Mouse (Mus musculus): Measurements from ENCODE around the gene Rpl23a. TPM values are rescaled to one million over a fixed set of nuclear protein-coding genes. Genes with fewer than 3 reads are reported as not detected.

Gene Rpl23a
- polyA plus RNA-seq, 1 experiment, result 867 TPM

DNA sequence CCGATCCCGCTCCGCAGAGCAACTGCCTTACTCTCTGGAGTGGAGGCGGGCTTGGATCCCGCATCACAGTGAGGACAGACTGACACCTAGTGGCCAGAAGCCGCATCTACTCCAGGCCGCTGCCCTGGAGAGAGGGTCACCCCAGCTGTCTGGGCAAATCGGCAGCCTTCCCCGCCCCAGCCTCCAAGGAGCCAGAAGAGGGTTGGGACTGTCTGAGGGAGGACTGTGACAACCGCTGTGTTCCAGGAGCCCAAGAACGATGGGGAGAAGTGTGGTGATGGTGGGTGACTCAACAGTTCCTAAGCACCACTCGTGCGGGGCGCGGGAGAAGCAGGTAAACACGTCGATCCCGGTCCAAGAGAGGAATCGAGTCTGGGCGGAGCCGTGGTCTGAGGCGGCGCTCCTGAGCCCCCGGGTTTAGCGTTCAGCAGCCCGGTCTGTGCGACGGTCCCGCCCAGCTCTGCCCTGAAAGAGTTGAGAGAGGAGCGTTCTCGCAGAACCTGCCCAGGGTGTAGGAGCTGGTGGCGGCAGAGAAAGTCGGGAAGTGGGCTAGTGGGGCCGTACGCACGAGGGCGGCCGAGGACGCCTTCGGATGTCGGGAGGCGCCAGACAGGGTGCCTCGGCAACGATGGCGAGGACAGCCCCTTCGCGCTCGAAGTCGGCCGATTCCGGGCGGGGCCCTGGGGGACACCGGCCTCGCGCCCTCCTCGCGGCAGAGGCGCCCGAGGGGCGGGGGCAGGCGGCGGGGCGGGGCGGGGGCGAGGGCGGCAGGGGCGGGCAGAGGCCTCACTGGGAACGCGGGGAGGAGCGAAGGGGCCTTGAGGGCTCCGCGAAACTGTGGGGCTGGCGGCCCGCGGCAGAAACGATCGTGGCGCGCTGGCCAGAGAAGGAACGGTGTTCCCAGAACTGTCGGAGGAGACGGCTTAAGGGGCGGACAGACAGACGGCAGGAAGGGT, 5.2 kb downstream of the Rpl23a start:
- peak overlapping the region; percentile 83 for H3K4me3 ChIP-seq (ENCODE audit: insufficient read depth, low read length)
- TF ChIP-seq POLR2A (IDR thresholded peaks at IDR 0.05; ENCODE audit: borderline replicate concordance, low read depth, low read length) (no peak), CTCF (IDR thresholded peaks at IDR 0.05; ENCODE audit: low read depth, low read length) (peak; percentile 50)
- H3K27ac ChIP-seq (ENCODE audit: insufficient read depth, low read depth, low read length), result peak overlapping the region; percentile 76
- H3K4me1 ChIP-seq (ENCODE audit: control insufficient read depth, insufficient read depth, low read length), result peaks cover 13% of the 10 kb centered on the region

DNA sequence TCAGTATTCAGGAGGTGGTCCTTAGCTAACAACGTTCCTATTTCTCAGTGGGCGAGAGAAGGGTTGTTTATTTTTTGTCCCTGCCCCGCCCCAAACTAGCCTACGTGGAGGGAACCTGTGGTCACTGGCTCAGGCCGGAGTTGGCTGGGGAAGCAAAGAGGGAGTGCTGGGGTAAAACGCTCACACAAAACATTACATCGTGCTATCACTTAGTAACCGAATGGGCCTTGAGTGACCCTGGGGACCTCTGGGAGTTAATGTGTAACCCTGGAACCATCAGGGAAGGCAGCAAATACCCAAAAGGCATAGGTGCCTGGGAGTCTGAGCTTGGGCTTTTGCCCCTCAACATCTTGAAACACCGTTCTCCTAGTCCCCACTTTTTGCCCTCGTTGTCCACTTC, 5.9 kb downstream of the Rpl23a start:
- H3K4me1 ChIP-seq (ENCODE audit: control insufficient read depth, insufficient read depth, low read length), result peaks cover 13% of the 10 kb centered on the region
- TF ChIP-seq CTCF (IDR thresholded peaks at IDR 0.05; ENCODE audit: low read depth, low read length) (no peak), POLR2A (IDR thresholded peaks at IDR 0.05; ENCODE audit: borderline replicate concordance, low read depth, low read length) (no peak)
- peak overlapping the region; percentile 78 for H3K4me3 ChIP-seq (ENCODE audit: insufficient read depth, low read length)
- H3K27ac ChIP-seq (ENCODE audit: insufficient read depth, low read depth, low read length), result 0 out of 2 replicates have a peak overlapping the region, but pooled peaks have one; percentile 4

DNA sequence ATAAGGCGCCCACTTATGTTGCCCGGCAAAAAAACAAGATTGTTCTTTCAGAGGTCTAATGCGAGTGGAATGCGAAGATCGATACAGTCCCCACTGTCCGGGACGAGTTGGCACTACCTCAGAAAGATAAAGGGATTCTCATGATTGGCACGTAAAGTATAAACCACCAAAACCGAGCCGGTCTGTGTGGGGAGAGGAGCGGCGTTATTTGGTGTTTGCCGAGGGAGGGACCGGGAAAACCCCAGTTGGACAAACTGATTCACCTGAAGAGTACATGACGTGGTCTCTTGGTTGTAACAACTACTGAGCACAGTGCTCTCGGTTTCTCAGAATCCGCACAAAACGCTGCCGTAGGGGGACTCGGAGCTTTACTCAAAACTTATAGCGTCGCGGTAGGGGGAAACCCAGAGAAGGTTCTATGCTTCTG, 6.5 kb downstream of the Rpl23a start:
- TF ChIP-seq CTCF (IDR thresholded peaks at IDR 0.05; ENCODE audit: low read depth, low read length) (no peak), POLR2A (IDR thresholded peaks at IDR 0.05; ENCODE audit: borderline replicate concordance, low read depth, low read length) (no peak)
- Histone ChIP-seq H3K4me3 (ENCODE audit: insufficient read depth, low read length) (peak overlapping the region; percentile 78), H3K4me1 (ENCODE audit: control insufficient read depth, insufficient read depth, low read length) (peaks cover 13% of the 10 kb centered on the region), H3K27ac (ENCODE audit: insufficient read depth, low read depth, low read length) (0 out of 2 replicates have a peak overlapping the region, but pooled peaks have one; percentile 8)

DNA sequence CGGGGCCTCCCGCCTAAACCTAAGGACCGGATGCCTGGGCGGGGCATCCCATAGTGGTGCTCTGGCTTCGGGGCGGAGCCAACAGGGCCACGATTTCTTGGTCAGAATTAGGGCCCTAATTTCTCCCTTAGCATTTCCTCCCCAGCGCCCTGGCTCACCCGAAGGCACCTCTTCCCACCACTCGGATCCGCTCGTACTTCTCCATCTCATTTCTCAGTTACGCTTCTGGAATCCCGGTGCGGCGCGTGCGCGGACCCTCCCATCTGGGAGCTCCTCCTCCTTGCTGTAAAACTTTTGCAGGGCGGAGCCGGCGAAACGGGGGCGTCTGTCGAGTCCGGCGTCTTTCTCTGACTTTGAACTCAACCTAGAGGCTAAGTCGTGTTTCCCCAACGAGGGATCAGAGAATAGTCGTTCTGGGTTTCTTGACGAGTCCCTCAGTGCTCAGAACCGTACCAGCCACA, 7.0 kb downstream of the Rpl23a start, which contains the start of the genes Nek8 and Tlcd1:
Gene Nek8 (minus strand): TSS at position 274 of the 461 bp plus-strand sequence.
Gene Tlcd1 (plus strand): TSS at position 310 of the 461 bp plus-strand sequence.
- TF ChIP-seq CTCF (IDR thresholded peaks at IDR 0.05; ENCODE audit: low read depth, low read length) (no peak), POLR2A (IDR thresholded peaks at IDR 0.05; ENCODE audit: borderline replicate concordance, low read depth, low read length) (peak; percentile 33; the same call in 1 of the 2 replicates)
- peaks cover 13% of the 10 kb centered on the region for H3K4me1 ChIP-seq (ENCODE audit: control insufficient read depth, insufficient read depth, low read length)
- peak within 1 kb of the TSS; percentile 82 for H3K27ac ChIP-seq (ENCODE audit: insufficient read depth, low read depth, low read length)
- peak within 1 kb of the TSS; percentile 78 for H3K4me3 ChIP-seq (ENCODE audit: insufficient read depth, low read length)

DNA sequence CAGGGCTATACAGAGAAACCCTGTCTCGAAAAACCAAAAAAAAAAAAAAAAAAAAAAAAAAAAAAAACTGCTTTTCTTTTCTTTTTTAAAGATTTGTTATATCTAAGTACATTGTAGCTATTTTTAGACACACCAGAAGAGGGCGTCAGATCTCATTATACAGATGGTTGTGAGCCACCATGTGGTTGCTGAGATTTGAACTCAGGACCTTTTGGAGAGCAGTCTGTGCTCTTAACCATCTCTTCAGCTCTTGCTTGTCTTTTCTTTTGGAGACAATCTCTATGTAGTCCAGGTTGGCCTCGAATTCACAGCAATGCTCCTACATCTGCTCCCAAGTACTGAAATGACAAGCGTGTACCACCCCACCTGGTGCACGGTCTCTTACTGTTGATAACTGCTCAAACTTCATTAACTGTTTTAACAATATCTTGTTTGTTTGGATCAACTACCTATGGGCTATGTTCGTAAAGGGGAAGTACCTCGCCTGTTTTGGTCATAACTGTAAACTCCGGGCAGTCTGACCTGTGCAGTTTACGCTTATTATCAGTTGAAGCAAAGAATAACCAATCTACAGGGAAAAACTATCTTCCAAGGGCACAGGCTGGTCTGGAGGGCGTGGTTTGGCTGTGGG, 7.5 kb downstream of the Rpl23a start:
- TF ChIP-seq POLR2A (IDR thresholded peaks at IDR 0.05; ENCODE audit: borderline replicate concordance, low read depth, low read length) (no peak), CTCF (IDR thresholded peaks at IDR 0.05; ENCODE audit: low read depth, low read length) (no peak)
- H3K4me1 ChIP-seq (ENCODE audit: control insufficient read depth, insufficient read depth, low read length), result peaks cover 8% of the 10 kb centered on the region
- H3K4me3 ChIP-seq (ENCODE audit: insufficient read depth, low read length), result peak overlapping the region; percentile 78
- H3K27ac ChIP-seq (ENCODE audit: insufficient read depth, low read depth, low read length), result no peak overlapping the region

DNA sequence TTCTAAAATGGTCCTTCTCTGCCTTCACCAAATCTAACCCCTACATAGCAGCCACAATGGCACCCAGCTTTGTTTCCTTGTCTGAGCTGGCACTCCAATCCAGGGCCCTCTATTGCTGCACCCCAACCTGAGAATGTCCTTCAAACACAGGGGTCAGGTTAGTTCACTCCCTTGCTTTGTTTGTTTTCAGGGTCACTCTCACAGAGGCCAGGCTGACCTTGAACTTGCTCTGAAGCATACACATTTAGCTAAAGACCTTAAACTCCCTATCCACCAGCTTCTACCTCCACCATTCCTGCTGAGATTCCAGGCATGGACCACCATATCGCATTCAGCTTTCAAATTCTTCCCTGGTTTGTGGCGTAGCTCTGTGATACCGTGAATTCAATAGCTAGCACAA, 8.9 kb downstream of the Rpl23a start:
- Histone ChIP-seq H3K27ac (ENCODE audit: insufficient read depth, low read depth, low read length) (no peak overlapping the region), H3K4me3 (ENCODE audit: insufficient read depth, low read length) (no peak overlapping the region), H3K4me1 (ENCODE audit: control insufficient read depth, insufficient read depth, low read length) (no peaks in the 10 kb centered on the region)
- TF ChIP-seq CTCF (IDR thresholded peaks at IDR 0.05; ENCODE audit: low read depth, low read length) (no peak), POLR2A (IDR thresholded peaks at IDR 0.05; ENCODE audit: borderline replicate concordance, low read depth, low read length) (no peak)

DNA sequence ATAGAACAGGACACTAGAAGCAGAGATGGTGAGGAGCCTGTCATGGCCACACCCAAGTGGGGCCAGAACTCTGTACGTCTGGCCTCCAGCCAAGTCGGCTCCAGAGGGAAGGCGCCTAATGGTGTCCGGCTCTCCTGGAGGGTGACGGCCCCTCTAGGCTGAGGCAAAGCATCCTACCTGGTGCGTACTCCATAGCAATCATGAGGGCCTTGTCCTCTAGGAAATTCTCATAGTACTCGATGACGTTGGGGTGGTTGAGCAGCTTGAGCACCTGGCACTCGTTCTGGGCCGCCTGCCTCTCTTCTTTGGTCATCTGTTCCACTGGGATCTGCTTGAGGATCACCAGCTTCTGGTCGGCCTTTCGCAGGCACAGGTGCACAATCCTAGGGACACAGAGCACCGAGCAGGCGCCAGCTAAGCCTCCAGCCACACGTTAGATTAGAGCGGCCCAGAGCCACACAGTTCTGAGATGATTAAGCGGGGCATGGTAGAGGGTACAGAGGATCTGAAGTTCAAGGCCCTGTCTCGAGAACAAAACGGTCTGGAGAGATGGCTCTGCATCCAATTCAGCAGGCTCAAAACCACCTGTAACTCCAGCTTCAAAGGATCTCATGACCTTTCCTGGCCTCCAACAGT, 10.5 kb downstream of the Rpl23a start:
- H3K4me1 ChIP-seq (ENCODE audit: control insufficient read depth, insufficient read depth, low read length), result no peaks in the 10 kb centered on the region
- no peak for TF ChIP-seq CTCF (IDR thresholded peaks at IDR 0.05; ENCODE audit: low read depth, low read length)
- TF ChIP-seq POLR2A (IDR thresholded peaks at IDR 0.05; ENCODE audit: borderline replicate concordance, low read depth, low read length), result no peak

DNA sequence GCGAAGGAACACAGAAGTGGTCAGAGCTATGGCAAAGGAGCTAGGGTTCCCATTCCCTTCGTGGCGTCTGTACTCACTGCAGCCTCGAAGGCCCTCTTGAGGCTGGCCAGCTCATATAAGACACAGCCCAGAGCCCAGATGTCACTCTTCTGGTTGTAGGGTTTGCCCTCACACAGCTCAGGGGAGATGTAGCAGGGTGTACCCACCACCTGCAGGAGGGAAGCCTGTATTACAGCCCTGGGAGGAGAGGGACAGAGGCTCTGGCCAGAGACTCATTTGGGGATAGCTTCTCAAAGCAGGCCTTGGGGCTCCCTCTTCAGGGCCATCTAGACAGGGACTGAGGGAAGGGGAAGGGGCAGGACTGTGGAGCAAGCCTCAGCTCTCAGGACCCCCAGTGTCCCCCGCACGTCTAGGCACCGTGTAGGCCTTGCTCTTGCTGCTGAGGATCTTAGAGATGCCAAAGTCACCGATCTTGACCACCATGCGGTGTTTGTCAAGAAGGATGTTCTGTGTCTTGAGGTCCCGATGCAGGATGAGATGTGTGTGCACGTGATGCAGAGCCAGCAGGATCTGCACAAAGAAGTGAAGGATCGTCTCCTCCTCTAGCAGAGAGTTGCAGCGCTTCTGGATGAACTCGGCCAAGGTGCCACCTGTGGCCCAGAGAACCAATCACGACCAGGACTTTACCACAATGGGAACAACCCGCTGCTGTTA, 11.2 kb downstream of the Rpl23a start:
- Histone ChIP-seq H3K27ac (ENCODE audit: insufficient read depth, low read depth, low read length) (no peak overlapping the region), H3K4me3 (ENCODE audit: insufficient read depth, low read length) (no peak overlapping the region), H3K4me1 (ENCODE audit: control insufficient read depth, insufficient read depth, low read length) (no peaks in the 10 kb centered on the region)
- no peak for TF ChIP-seq POLR2A (IDR thresholded peaks at IDR 0.05; ENCODE audit: borderline replicate concordance, low read depth, low read length)
- no peak for TF ChIP-seq CTCF (IDR thresholded peaks at IDR 0.05; ENCODE audit: low read depth, low read length)

More for the DNA sequence above, 10.5 kb downstream of the Rpl23a start:
- no peak overlapping the region for H3K4me3 ChIP-seq (ENCODE audit: insufficient read depth, low read length)
- H3K27ac ChIP-seq (ENCODE audit: insufficient read depth, low read depth, low read length), result no peak overlapping the region

DNA sequence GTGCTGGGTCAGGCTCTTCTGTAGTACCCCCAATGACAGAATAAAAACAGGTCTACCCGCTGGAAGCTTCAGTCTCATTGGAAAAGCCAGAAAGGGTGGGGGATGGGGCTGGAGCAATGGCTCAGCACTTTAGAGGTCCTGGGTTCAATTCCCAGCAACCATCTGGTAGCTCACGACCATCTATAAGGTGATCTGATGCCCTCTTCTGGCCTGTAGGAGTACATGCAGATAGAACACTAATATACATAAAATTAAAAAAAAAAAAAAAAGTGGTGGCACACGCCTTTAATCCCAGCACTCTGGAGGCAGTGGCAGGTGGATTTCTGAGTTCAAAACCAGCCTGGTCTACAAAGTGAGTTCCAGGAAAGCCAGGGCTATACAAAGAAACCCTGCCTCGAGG, 12.1 kb downstream of the Rpl23a start:
- TF ChIP-seq CTCF (IDR thresholded peaks at IDR 0.05; ENCODE audit: low read depth, low read length) (peak; percentile 26; the same call in 1 of the 2 replicates), POLR2A (IDR thresholded peaks at IDR 0.05; ENCODE audit: borderline replicate concordance, low read depth, low read length) (no peak)
- peaks cover 2% of the 10 kb centered on the region; the same call in 1 of the 2 replicates for H3K4me1 ChIP-seq (ENCODE audit: control insufficient read depth, insufficient read depth, low read length)
- no peak overlapping the region for H3K4me3 ChIP-seq (ENCODE audit: insufficient read depth, low read length)
- H3K27ac ChIP-seq (ENCODE audit: insufficient read depth, low read depth, low read length), result no peak overlapping the region
